Mouse (Mus musculus) spleen, postnatal 10 days (tissue): ENCODE results near the gene Map6.

Source experiments
- DNase-seq, 2 experiments: peaks; one replicate each; pipeline ENCODE4 v3.0.0; 2021 to 2022; ENCODE audit warnings: low spot score in 2 of 2

The Map6 gene

GRCm38 (mm10) chr7:99267251-99267896, at the start of gene Map6:
TSS of gene Map6 (plus strand) at chr7:99267447.
- DNase-seq = no peak

- DNase-seq = no peak
Observed at GRCm38 (mm10) chr7:99224225-99224624, 43.0 kb upstream of the Map6 start.

GRCm38 (mm10) chr7:99224648-99225190, 42.5 kb upstream of the Map6 start:
- no peak for DNase-seq

GRCm38 (mm10) chr7:99225421-99225820, 41.8 kb upstream of the Map6 start:
- no peak for DNase-seq

GRCm38 (mm10) chr7:99226662-99227061, 40.6 kb upstream of the Map6 start:
- no peak for DNase-seq

- no peak for DNase-seq
Observed at GRCm38 (mm10) chr7:99227267-99227666, 40.0 kb upstream of the Map6 start.

- DNase-seq = no peak
Observed at GRCm38 (mm10) chr7:99228825-99229224, 38.4 kb upstream of the Map6 start.

- DNase-seq = no peak
Observed at GRCm38 (mm10) chr7:99229411-99229810, 37.8 kb upstream of the Map6 start.

GRCm38 (mm10) chr7:99230061-99230747, 37.0 kb upstream of the Map6 start:
- DNase-seq = no peak

- DNase-seq = no peak
Observed at GRCm38 (mm10) chr7:99232571-99232970, 34.7 kb upstream of the Map6 start.

- no peak for DNase-seq
Observed at GRCm38 (mm10) chr7:99234916-99235315, 32.3 kb upstream of the Map6 start.

GRCm38 (mm10) chr7:99235657-99236056, 31.6 kb upstream of the Map6 start:
- no peak for DNase-seq

GRCm38 (mm10) chr7:99236888-99237660, 30.2 kb upstream of the Map6 start:
- no peak for DNase-seq

GRCm38 (mm10) chr7:99238417-99238816, 28.8 kb upstream of the Map6 start, which contains the start of gene Mogat2:
TSS of gene Mogat2 (minus strand) at chr7:99238619.
- no peak for DNase-seq

- DNase-seq = no peak
Observed at GRCm38 (mm10) chr7:99242097-99242496, 25.1 kb upstream of the Map6 start.

- DNase-seq = no peak
Observed at GRCm38 (mm10) chr7:99248157-99248742, 19.0 kb upstream of the Map6 start.

GRCm38 (mm10) chr7:99248906-99249581, 18.2 kb upstream of the Map6 start:
- no peak for DNase-seq

- no peak for DNase-seq
Observed at GRCm38 (mm10) chr7:99249582-99249911, 17.7 kb upstream of the Map6 start.

GRCm38 (mm10) chr7:99250386-99250785, 16.9 kb upstream of the Map6 start:
- DNase-seq = no peak

GRCm38 (mm10) chr7:99255006-99255405, 12.2 kb upstream of the Map6 start:
- no peak for DNase-seq

- DNase-seq = no peak
Observed at GRCm38 (mm10) chr7:99261900-99262299, 5.3 kb upstream of the Map6 start.

- no peak for DNase-seq
Observed at GRCm38 (mm10) chr7:99263509-99263908, 3.7 kb upstream of the Map6 start.
